Mouse (Mus musculus) stomach, postnatal 0 days (tissue): Measurements from ENCODE around the gene Creb3l2. TPM values are rescaled to one million over a fixed set of nuclear protein-coding genes. Genes with fewer than 3 reads are reported as not detected.
A peak's percentile ranks its signal among the peaks of the same experiment; 100 is the strongest.

Source experiments
- ATAC-seq: fragments of 200-750 bp; cut with Nextera tagmentation; 2 replicates; pipeline ENCODE4 v1.8.0; 2017; ENCODE audit not compliant: low FRiP score, low TSS enrichment
- DNase-seq: peaks from one replicate; pipeline ENCODE4 v3.0.0-alpha.2; 2016; ENCODE audit warnings: low spot score
- H3K27ac ChIP-seq: fragments of 300-500 bp; sonication (generic); replicated peaks from 2 replicates; pipeline ENCODE4 v1.5.1; 2014; ENCODE audit warnings: mild to moderate bottlenecking, control low read depth
- H3K27me3 ChIP-seq: fragments of 300-500 bp; sonication (generic); 2 replicates; pipeline ENCODE4 v1.6.1; 2014; ENCODE audit warnings: low read length; ENCODE audit not compliant: control insufficient read depth, insufficient read depth
- H3K36me3 ChIP-seq: fragments of 300-500 bp; sonication (generic); 2 replicates; pipeline ENCODE4 v1.6.1; 2014; ENCODE audit warnings: low read length, mixed read lengths; ENCODE audit not compliant: control insufficient read depth, insufficient read depth
- H3K4me1 ChIP-seq: fragments of 300-500 bp; sonication (generic); replicated peaks from 2 replicates; pipeline ENCODE4 v1.6.1; 2014; ENCODE audit warnings: antibody characterized with exemption; ENCODE audit not compliant: control insufficient read depth, insufficient read depth
- H3K4me2 ChIP-seq: fragments of 300-500 bp; sonication (generic); replicated peaks from 2 replicates; pipeline ENCODE4 v1.6.1; 2014; ENCODE audit warnings: low read depth, mild to moderate bottlenecking, control low read depth, moderate library complexity
- H3K4me3 ChIP-seq: fragments of 300-500 bp; sonication (generic); 2 replicates; pipeline ENCODE4 v1.5.1; 2014; ENCODE audit warnings: low read depth, low read length, control low read depth
- H3K9ac ChIP-seq: fragments of 300-500 bp; sonication (generic); 2 replicates; pipeline ENCODE4 v1.6.1; 2014; ENCODE audit warnings: mild to moderate bottlenecking, low read length, control low read depth, mixed read lengths
- H3K9me3 ChIP-seq: fragments of 300-500 bp; sonication (generic); 2 replicates; pipeline ENCODE4 v1.6.1; 2016; ENCODE audit warnings: low read length; ENCODE audit not compliant: control insufficient read depth
- CTCF ChIP-seq: IDR thresholded peaks from 2 replicates; pipeline ENCODE4 v1.5.1; 2016; ENCODE audit warnings: antibody characterized with exemption, low read depth, mild to moderate bottlenecking, moderate library complexity
- EP300 ChIP-seq: optimal IDR thresholded peaks from 2 replicates; pipeline ENCODE3; 2016; ENCODE audit warnings: antibody characterized with exemption
- WGBS: fragments of 180-500 bp; shearing (Covaris S2); extraction: QIAGEN DNeasy Blood & Tissue Kit; methylation state at CpG from one replicate; pipeline ENCODE4 v1.1.7; 2014; 5-methylcytosine and 5-hydroxymethylcytosine counted together
- polyA plus RNA-seq: library from polyadenylated mRNA; unstranded; fragments of >200 nt; fragmentation: Nextera tagmentation; extraction: Ambion mirVana; gene quantifications from 2 replicates; pipeline ENCODE4 v1.2.1, GENCODE M21; 2015

The Creb3l2 gene
- polyA plus RNA-seq, 1 experiment from 2014 or later = 8.5 TPM

- Histone ChIP-seq H3K4me3 (no peak overlapping the region), H3K4me1 (peaks cover 14% of the 10 kb centered on the region), H3K27me3 (no peaks in the 10 kb centered on the region), H3K9me3 (no peaks in the 10 kb centered on the region), H3K4me2 (no peak overlapping the region), H3K27ac (no peak overlapping the region), H3K36me3 (no peaks in the 10 kb centered on the region), H3K9ac (no peak overlapping the region)
- 54% methylated on average over 3 of the region's 3 CpGs for WGBS
- DNase-seq (no peak), ATAC-seq (no peak)
- TF ChIP-seq CTCF = no peak
- no peak for TF ChIP-seq EP300
These were observed 37.6 kb downstream of the Creb3l2 start for GRCm38 (mm10) chr6:37404325-37404724.

- no peak for ATAC-seq
- H3K27me3 ChIP-seq = no peaks in the 10 kb centered on the region
- no peak for DNase-seq
These were observed 40.0 kb downstream of the Creb3l2 start for GRCm38 (mm10) chr6:37401928-37402327.

GRCm38 (mm10) chr6:37400866-37401525 lies 41.0 kb downstream of the Creb3l2 start:
- Histone ChIP-seq H3K4me2 (no peak overlapping the region; the same call in 1 of the 2 replicates), H3K4me1 (peaks cover 14% of the 10 kb centered on the region), H3K27me3 (no peaks in the 10 kb centered on the region), H3K27ac (peak overlapping the region; percentile 65), H3K4me3 (no peak overlapping the region), H3K36me3 (no peaks in the 10 kb centered on the region), H3K9me3 (no peaks in the 10 kb centered on the region), H3K9ac (no peak overlapping the region)
- ATAC-seq = peak; percentile 85
- no peak for TF ChIP-seq CTCF
- TF ChIP-seq EP300 = no peak
- peak; percentile 77 for DNase-seq
- 30% methylated on average over 11 of the region's 11 CpGs for WGBS

More at GRCm38 (mm10) chr6:37401928-37402327, 40.0 kb downstream of the Creb3l2 start:
- Histone ChIP-seq H3K27ac (peak overlapping the region; percentile 65), H3K4me1 (peaks cover 14% of the 10 kb centered on the region), H3K4me3 (no peak overlapping the region), H3K36me3 (no peaks in the 10 kb centered on the region), H3K9me3 (no peaks in the 10 kb centered on the region), H3K9ac (no peak overlapping the region), H3K4me2 (no peak overlapping the region)
- WGBS = 40% methylated on average over 7 of the region's 7 CpGs
- TF ChIP-seq EP300 = no peak
- no peak for TF ChIP-seq CTCF

- ATAC-seq = no peak
- H3K4me3 ChIP-seq = no peak overlapping the region
- WGBS = 54% methylated on average over 4 of the region's 4 CpGs
- peak overlapping the region; percentile 1; the same call in 1 of the 2 replicates for H3K27ac ChIP-seq
- peaks cover 14% of the 10 kb centered on the region for H3K4me1 ChIP-seq
- H3K9me3 ChIP-seq = no peaks in the 10 kb centered on the region
- no peak overlapping the region for H3K9ac ChIP-seq
- DNase-seq = no peak
- no peak overlapping the region for H3K4me2 ChIP-seq
- H3K36me3 ChIP-seq = no peaks in the 10 kb centered on the region
- no peaks in the 10 kb centered on the region for H3K27me3 ChIP-seq
- no peak for TF ChIP-seq EP300
- TF ChIP-seq CTCF = no peak
These were observed 41.8 kb downstream of the Creb3l2 start for GRCm38 (mm10) chr6:37400167-37400566.

- ATAC-seq (peak; percentile 51), DNase-seq (peak; percentile 37)
- peaks cover 14% of the 10 kb centered on the region for H3K4me1 ChIP-seq
- TF ChIP-seq EP300 (no peak), CTCF (no peak)
- H3K9ac ChIP-seq = no peak overlapping the region
- WGBS = 16% methylated on average over 10 of the region's 10 CpGs
- no peaks in the 10 kb centered on the region for H3K9me3 ChIP-seq
- H3K27ac ChIP-seq = no peak overlapping the region
- no peak overlapping the region for H3K4me3 ChIP-seq
- no peak overlapping the region for H3K4me2 ChIP-seq
- H3K36me3 ChIP-seq = no peaks in the 10 kb centered on the region
- no peaks in the 10 kb centered on the region for H3K27me3 ChIP-seq
These were observed 43.0 kb downstream of the Creb3l2 start for GRCm38 (mm10) chr6:37398943-37399342.

GRCm38 (mm10) chr6:37397973-37398372 lies 44.0 kb downstream of the Creb3l2 start:
- Histone ChIP-seq H3K4me2 (no peak overlapping the region), H3K4me1 (peaks cover 14% of the 10 kb centered on the region), H3K36me3 (no peaks in the 10 kb centered on the region), H3K9me3 (no peaks in the 10 kb centered on the region), H3K4me3 (no peak overlapping the region), H3K27ac (no peak overlapping the region), H3K9ac (no peak overlapping the region), H3K27me3 (no peaks in the 10 kb centered on the region)
- DNase-seq (no peak), ATAC-seq (no peak)
- WGBS = 51% methylated on average over 9 of the region's 9 CpGs
- TF ChIP-seq CTCF (no peak), EP300 (no peak)
